Mouse (Mus musculus) embryonic facial prominence, embryonic 10.5 days (tissue): ENCODE data around the gene Enox1. TPM values are rescaled to one million over a fixed set of nuclear protein-coding genes. Genes with fewer than 3 reads are reported as not detected.

Experiments
- DNase-seq: peaks from one replicate; pipeline ENCODE4 v3.0.0-alpha.2; 2017; ENCODE audit warnings: low spot score
- H3K27ac ChIP-seq: fragments of 300-500 bp; sonication (generic); replicated peaks from 2 replicates; pipeline ENCODE4 v1.5.1; 2016; ENCODE audit warnings: mild to moderate bottlenecking
- H3K27me3 ChIP-seq: fragments of 300-500 bp; sonication (generic); replicated peaks from 2 replicates; pipeline ENCODE4 v1.6.1; 2016; ENCODE audit warnings: low read depth, mild to moderate bottlenecking; ENCODE audit not compliant: poor library complexity, severe bottlenecking
- H3K36me3 ChIP-seq: fragments of 300-500 bp; sonication (generic); replicated peaks from 2 replicates; pipeline ENCODE4 v1.6.1; 2016; ENCODE audit warnings: mild to moderate bottlenecking, moderate library complexity
- H3K4me1 ChIP-seq: fragments of 300-500 bp; sonication (generic); 2 replicates; pipeline ENCODE4 v1.6.1; 2016
- H3K4me3 ChIP-seq: fragments of 300-500 bp; sonication (generic); 2 replicates; pipeline ENCODE4 v1.5.1; 2016; ENCODE audit warnings: mild to moderate bottlenecking, moderate library complexity
- H3K9me3 ChIP-seq: fragments of 300-500 bp; sonication (generic); 2 replicates; pipeline ENCODE4 v1.6.1; 2016; ENCODE audit warnings: mild to moderate bottlenecking
- WGBS: fragments of 180-500 bp; shearing (Covaris S2); methylation state at CpG from one replicate; pipeline ENCODE4 v1.1.7; 2016; 5-methylcytosine and 5-hydroxymethylcytosine counted together
- polyA plus RNA-seq: library from polyadenylated mRNA; unstranded; fragments of >200 nt; fragmentation: Nextera tagmentation; extraction: Ambion mirVana; gene quantifications from 2 replicates; pipeline ENCODE4 v1.2.1, GENCODE M21; 2016

Gene Enox1
- polyA plus RNA-seq, 1 experiment from 2014 or later = 9.1 TPM

DNA sequence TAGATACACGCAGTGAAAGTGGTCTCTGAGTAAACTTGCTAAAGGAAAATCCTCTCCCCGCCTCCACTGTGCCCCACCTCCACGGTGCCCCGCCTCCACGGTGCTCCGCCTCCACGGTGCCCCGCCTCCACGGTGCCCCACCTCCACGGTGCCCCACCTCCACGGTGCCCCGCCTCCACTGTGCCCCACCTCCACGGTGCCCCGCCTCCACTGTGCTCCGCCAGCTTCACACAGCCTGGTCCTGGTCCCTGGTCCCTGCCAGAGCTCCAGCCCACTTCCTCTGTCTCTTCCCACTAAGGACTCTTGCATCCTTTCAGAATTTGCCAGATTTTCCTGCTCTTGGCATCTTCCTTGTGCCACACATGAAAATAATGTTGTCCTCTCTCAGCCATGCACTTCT is 326.5 kb downstream of the Enox1 start:
- no peaks in the 10 kb centered on the region for H3K27me3 ChIP-seq
- 43% methylated on average over 15 of the region's 15 CpGs for WGBS
- H3K9me3 ChIP-seq = no peaks in the 10 kb centered on the region
- H3K27ac ChIP-seq = no peak overlapping the region
- DNase-seq = peak; percentile 34
- H3K36me3 ChIP-seq = no peaks in the 10 kb centered on the region
- H3K4me1 ChIP-seq = 0 out of 2 replicates have a peak, but pooled peaks cover 2% of the 10 kb centered on the region
- H3K4me3 ChIP-seq = no peak overlapping the region

DNA sequence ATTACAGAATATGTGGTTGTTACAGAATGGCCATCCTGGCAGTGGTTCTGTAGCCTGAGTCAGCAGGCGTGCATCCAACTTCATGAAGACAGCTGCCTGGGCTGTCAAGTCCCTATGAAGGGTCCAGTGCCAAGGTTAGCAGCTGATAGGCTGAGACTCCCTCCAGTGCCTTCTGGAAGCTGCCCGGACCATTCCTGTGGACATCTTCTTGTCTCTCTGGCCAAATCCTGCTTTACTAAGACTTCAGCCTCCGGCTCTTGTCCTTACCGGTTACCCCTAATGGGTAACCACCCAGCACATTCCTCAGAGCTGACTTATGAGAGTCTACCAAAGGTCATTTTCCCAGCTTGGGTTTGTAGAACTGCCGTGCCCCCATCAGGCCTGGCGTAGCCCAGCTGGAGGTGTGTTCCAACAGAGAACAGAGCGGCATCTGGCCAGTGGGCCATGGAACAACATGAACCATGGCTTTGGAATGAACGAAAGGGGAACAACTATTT is 328.4 kb downstream of the Enox1 start:
- Histone ChIP-seq H3K4me1 (0 out of 2 replicates have a peak, but pooled peaks cover 2% of the 10 kb centered on the region), H3K27ac (no peak overlapping the region), H3K4me3 (no peak overlapping the region), H3K36me3 (no peaks in the 10 kb centered on the region), H3K27me3 (no peaks in the 10 kb centered on the region), H3K9me3 (no peaks in the 10 kb centered on the region)
- DNase-seq = no peak
- WGBS = 90% methylated on average over 8 of the region's 8 CpGs

DNA sequence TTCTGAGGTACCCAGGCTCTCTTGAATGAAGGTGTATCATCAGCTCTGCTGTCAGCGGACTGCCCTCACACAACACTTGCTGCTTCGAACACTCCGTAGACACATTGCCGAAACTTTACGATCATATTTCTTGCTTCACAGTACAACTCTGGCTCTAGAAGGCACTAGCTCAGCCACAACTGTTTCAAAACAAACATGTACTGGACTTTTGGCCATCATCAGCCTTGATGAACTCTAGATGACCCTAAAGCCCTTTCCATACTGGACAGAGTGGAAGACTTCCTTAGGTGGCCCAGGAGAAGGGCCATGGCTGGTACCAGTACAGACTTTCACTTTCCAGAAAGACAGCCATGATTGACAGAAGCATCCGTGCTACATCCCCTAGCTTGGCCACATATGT is 334.1 kb downstream of the Enox1 start:
- H3K27me3 ChIP-seq = no peaks in the 10 kb centered on the region
- no peaks in the 10 kb centered on the region for H3K36me3 ChIP-seq
- H3K4me1 ChIP-seq = no peaks in the 10 kb centered on the region
- 94% methylated on average over 6 of the region's 6 CpGs for WGBS
- no peaks in the 10 kb centered on the region for H3K9me3 ChIP-seq
- H3K27ac ChIP-seq = no peak overlapping the region
- no peak for DNase-seq
- no peak overlapping the region for H3K4me3 ChIP-seq

DNA sequence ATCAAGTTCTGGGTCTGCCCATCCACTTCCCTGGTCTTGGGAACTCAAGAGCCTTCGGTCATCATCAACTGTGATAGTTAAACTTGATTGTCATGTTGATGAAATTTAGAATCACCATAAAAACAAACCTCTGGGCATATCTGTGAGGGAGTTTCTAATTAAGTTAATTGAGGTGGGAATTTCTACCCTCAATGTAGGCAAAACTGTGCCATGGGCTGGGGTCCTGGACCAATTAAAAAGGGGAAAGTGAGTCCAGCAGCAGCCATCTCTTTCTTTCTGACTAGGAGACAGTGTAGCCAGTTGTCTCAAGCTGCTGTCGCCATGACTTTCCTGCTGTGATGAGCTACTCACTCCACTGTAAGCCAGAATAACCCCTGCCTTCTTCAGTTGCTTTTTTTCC is 335.2 kb downstream of the Enox1 start:
- no peak for DNase-seq
- H3K4me1 ChIP-seq = no peaks in the 10 kb centered on the region
- H3K27ac ChIP-seq = no peak overlapping the region
- WGBS = 92% methylated on average over 2 of the region's 2 CpGs
- no peaks in the 10 kb centered on the region for H3K36me3 ChIP-seq
- H3K4me3 ChIP-seq = no peak overlapping the region
- no peaks in the 10 kb centered on the region for H3K27me3 ChIP-seq
- no peaks in the 10 kb centered on the region for H3K9me3 ChIP-seq

GRCm38 (mm10) chr14:77499996-77500581 is 343.5 kb downstream of the Enox1 start:
- 77% methylated on average over 6 of the region's 6 CpGs for WGBS
- no peak overlapping the region for H3K4me3 ChIP-seq
- H3K4me1 ChIP-seq = no peaks in the 10 kb centered on the region
- no peaks in the 10 kb centered on the region for H3K9me3 ChIP-seq
- H3K27me3 ChIP-seq = no peaks in the 10 kb centered on the region
- no peak overlapping the region for H3K27ac ChIP-seq
- DNase-seq = no peak
- no peaks in the 10 kb centered on the region for H3K36me3 ChIP-seq

- 81% methylated on average over 12 of the region's 12 CpGs for WGBS
- Histone ChIP-seq H3K27ac (no peak overlapping the region), H3K36me3 (no peaks in the 10 kb centered on the region)
Observed at GRCm38 (mm10) chr14:77504458-77505135, 348.0 kb downstream of the Enox1 start.

GRCm38 (mm10) chr14:77506341-77506740 is 349.8 kb downstream of the Enox1 start:
- Histone ChIP-seq H3K4me1 (peaks cover 3% of the 10 kb centered on the region; the same call in 1 of the 2 replicates), H3K27ac (peak overlapping the region; percentile 24; the same call in 1 of the 2 replicates), H3K27me3 (no peaks in the 10 kb centered on the region), H3K36me3 (no peaks in the 10 kb centered on the region), H3K9me3 (no peaks in the 10 kb centered on the region), H3K4me3 (no peak overlapping the region)
- no peak for DNase-seq
- whole genome bisulfite sequencing = 72% methylated on average over 9 of the region's 9 CpGs

More at GRCm38 (mm10) chr14:77504458-77505135, 348.0 kb downstream of the Enox1 start:
- H3K9me3 ChIP-seq = no peaks in the 10 kb centered on the region
- H3K27me3 ChIP-seq = no peaks in the 10 kb centered on the region
- no peaks in the 10 kb centered on the region for H3K4me1 ChIP-seq
- H3K4me3 ChIP-seq = no peak overlapping the region
- no peak for DNase-seq

DNA sequence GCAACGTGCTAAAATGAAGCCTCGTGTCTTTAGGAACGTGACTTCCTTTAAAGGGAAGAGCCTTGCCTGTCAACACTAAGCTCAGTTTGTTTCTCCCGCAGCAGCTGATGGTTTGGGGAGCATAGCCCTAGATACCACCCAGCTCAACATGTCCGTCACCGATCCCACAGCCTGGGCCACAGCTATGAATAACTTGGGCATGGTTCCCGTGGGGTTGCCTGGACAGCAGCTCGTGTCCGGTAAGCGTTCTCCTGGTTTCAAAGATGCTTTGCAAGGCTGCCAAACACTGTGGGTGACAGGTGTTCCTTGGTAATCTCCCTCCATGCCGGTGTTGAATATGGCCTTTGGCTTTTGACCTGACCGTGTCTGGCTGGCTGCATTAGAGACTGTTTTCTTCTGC is 351.5 kb downstream of the Enox1 start:
- H3K9me3 ChIP-seq = no peaks in the 10 kb centered on the region
- H3K27ac ChIP-seq = no peak overlapping the region
- WGBS = 83% methylated on average over 12 of the region's 12 CpGs
- no peak overlapping the region for H3K4me3 ChIP-seq
- peaks cover 4% of the 10 kb centered on the region; the same call in 1 of the 2 replicates for H3K4me1 ChIP-seq
- H3K27me3 ChIP-seq = no peaks in the 10 kb centered on the region
- DNase-seq = no peak
- no peaks in the 10 kb centered on the region for H3K36me3 ChIP-seq

GRCm38 (mm10) chr14:77509042-77509441 is 352.5 kb downstream of the Enox1 start:
- H3K4me1 ChIP-seq = peaks cover 4% of the 10 kb centered on the region; the same call in 1 of the 2 replicates
- H3K9me3 ChIP-seq = no peaks in the 10 kb centered on the region
- H3K27me3 ChIP-seq = no peaks in the 10 kb centered on the region
- DNase-seq = no peak
- 84% methylated on average over 6 of the region's 6 CpGs for WGBS
- no peak overlapping the region for H3K4me3 ChIP-seq
- no peak overlapping the region for H3K27ac ChIP-seq
- H3K36me3 ChIP-seq = no peaks in the 10 kb centered on the region

DNA sequence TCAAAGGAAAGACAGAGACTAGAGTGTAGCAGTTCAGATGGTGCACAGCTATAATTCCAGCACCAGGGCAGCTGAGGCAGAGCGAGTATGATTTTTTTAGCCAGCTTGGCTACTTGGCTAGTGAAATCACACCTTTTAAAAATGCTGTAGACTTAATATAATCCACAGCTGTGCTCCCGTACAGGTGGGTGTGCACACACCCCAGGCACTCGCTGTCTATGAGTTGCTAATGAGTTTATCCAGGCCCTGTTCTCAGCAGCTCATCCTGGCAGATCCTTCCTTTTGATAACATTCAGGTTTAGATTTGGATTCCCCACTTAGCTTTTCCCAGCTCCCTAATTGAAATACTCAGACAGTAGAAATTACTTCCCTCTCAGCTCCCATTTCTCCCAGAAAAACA is 353.4 kb downstream of the Enox1 start:
- H3K4me1 ChIP-seq = peaks cover 4% of the 10 kb centered on the region; the same call in 1 of the 2 replicates
- H3K4me3 ChIP-seq = no peak overlapping the region
- H3K9me3 ChIP-seq = no peaks in the 10 kb centered on the region
- no peaks in the 10 kb centered on the region for H3K36me3 ChIP-seq
- 83% methylated on average over 3 of the region's 3 CpGs for WGBS
- no peak for DNase-seq
- no peak overlapping the region for H3K27ac ChIP-seq
- H3K27me3 ChIP-seq = no peaks in the 10 kb centered on the region

DNA sequence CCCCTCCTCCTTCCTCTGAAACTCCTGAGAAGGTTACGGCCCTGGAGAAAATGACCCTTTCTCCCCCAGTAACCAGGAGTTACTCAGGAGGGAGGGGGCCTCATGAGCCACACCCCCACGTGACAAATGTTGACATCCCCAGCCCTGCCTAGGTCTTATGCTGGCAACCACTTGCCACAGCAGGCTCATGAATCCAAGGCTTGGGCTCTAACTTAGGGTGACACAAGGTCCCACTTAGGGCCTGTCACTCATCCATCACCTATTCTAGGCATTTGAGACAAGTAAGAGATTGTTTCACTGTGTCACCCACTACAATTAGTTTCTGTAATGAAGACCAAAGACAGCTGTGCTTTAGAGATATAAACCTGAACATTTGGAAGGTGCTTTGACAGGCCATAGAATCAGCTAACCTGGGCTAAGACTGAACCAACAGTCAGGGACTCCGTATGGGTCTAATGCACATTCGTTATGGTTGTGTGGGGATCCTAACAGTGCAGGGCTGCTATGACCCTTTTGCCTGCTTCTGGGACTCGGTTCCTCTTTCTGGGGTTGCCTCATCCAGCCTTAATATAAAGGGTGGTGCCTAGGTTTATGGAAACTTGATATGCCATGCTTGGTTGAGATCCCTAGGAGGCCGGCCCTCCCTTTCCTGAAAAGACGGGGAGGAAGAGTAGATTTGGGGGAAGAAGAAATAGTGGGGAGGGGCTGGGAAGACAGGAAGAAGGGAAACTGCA is 354.7 kb downstream of the Enox1 start:
- H3K4me3 ChIP-seq = no peak overlapping the region
- H3K36me3 ChIP-seq = no peaks in the 10 kb centered on the region
- peaks cover 4% of the 10 kb centered on the region; the same call in 1 of the 2 replicates for H3K4me1 ChIP-seq
- no peak overlapping the region for H3K27ac ChIP-seq
- H3K9me3 ChIP-seq = no peaks in the 10 kb centered on the region
- WGBS = 78% methylated on average over 7 of the region's 7 CpGs
- DNase-seq = no peak
- no peaks in the 10 kb centered on the region for H3K27me3 ChIP-seq

DNA sequence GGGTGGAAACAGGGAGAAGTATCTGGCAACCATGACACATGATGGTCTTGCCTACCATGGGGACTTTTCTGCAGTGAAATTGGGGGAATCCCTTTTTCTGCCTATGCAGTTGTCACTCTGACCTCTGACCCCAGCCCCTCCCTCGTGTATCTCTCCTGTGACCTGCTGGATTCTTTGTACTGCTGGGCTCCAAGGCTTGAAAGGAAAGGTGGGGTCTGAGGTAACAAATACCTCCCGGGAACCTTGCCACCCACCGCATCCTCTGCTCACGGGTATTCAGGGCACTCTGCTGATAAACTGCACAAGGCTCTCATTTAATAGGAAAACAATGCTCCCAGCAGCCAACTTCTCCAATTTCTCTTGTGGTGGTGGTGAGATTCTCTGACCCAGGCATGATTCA is 361.5 kb downstream of the Enox1 start:
- DNase-seq = no peak
- Histone ChIP-seq H3K4me1 (no peaks in the 10 kb centered on the region), H3K36me3 (no peaks in the 10 kb centered on the region), H3K4me3 (no peak overlapping the region), H3K27me3 (no peaks in the 10 kb centered on the region), H3K27ac (no peak overlapping the region), H3K9me3 (no peaks in the 10 kb centered on the region)
- WGBS = 69% methylated on average over 4 of the region's 4 CpGs
